Mouse (Mus musculus) liver, postnatal 0 days (tissue): ENCODE measurements around the gene Rad51b. TPM values are rescaled to one million over a fixed set of nuclear protein-coding genes. Genes with fewer than 3 reads are reported as not detected.

Experiments used
- ATAC-seq: fragments of 200-750 bp; cut with Nextera tagmentation; 2 replicates; pipeline ENCODE4 v1.8.0; 2017; ENCODE audit warnings: mild to moderate bottlenecking, moderate library complexity
- DNase-seq: peaks from one replicate; pipeline ENCODE4 v3.0.0-alpha.2; 2016
- H3K27ac ChIP-seq: fragments of 300-500 bp; sonication (generic); 2 replicates; pipeline ENCODE4 v1.5.1; 2014; ENCODE audit warnings: antibody characterized with exemption, moderate library complexity, mild to moderate bottlenecking, low read depth
- H3K27me3 ChIP-seq: fragments of 300-500 bp; sonication (generic); 2 replicates; pipeline ENCODE4 v1.6.1; 2014; ENCODE audit warnings: low read length, control low read depth, mixed read lengths; ENCODE audit not compliant: insufficient read depth
- H3K36me3 ChIP-seq: fragments of 300-500 bp; sonication (generic); replicated peaks from 2 replicates; pipeline ENCODE4 v1.6.1; 2014; ENCODE audit warnings: mild to moderate bottlenecking, control low read depth, low read length, moderate library complexity, mixed read lengths; ENCODE audit not compliant: insufficient read depth
- H3K4me1 ChIP-seq: fragments of 300-500 bp; sonication (generic); 2 replicates; pipeline ENCODE4 v1.6.1; 2014; ENCODE audit warnings: antibody characterized with exemption, mild to moderate bottlenecking, control low read depth; ENCODE audit not compliant: insufficient read depth
- H3K4me2 ChIP-seq: fragments of 300-500 bp; sonication (generic); 2 replicates; pipeline ENCODE4 v1.6.1; 2014; ENCODE audit warnings: low read depth, mild to moderate bottlenecking, low read length, moderate library complexity, mixed read lengths
- H3K4me3 ChIP-seq: fragments of 300-500 bp; sonication (generic); 2 replicates; pipeline ENCODE4 v1.5.1; 2014; ENCODE audit warnings: low read depth, low read length
- H3K9ac ChIP-seq: fragments of 300-500 bp; sonication (generic); replicated peaks from 2 replicates; pipeline ENCODE4 v1.6.1; 2014; ENCODE audit warnings: mild to moderate bottlenecking, moderate library complexity
- H3K9me3 ChIP-seq: fragments of 300-500 bp; sonication (generic); 2 replicates; pipeline ENCODE4 v1.6.1; 2016; ENCODE audit warnings: mild to moderate bottlenecking, control low read depth, low read length, mixed read lengths
- CTCF ChIP-seq: sonication (generic); IDR thresholded peaks from 2 replicates; pipeline ENCODE4 v1.5.1; 2016; ENCODE audit warnings: antibody characterized with exemption, low read depth
- EP300 ChIP-seq: IDR thresholded peaks from 2 replicates; pipeline ENCODE4 v1.6.1; 2016; ENCODE audit warnings: antibody characterized with exemption, low read depth, mild to moderate bottlenecking
- WGBS: fragments of 180-500 bp; shearing (Covaris S2); extraction: QIAGEN DNeasy Blood & Tissue Kit; methylation state at CpG from one replicate; pipeline ENCODE4 v1.1.7; 2014; ENCODE audit not compliant: insufficient replicate concordance; 5-methylcytosine and 5-hydroxymethylcytosine counted together
- polyA plus RNA-seq: library from polyadenylated mRNA; unstranded; fragments of >200 nt; fragmentation: Nextera tagmentation; extraction: Ambion mirVana; gene quantifications from 2 replicates; pipeline ENCODE4 v1.2.1, GENCODE M21; 2015

Rad51b gene
- polyA plus RNA-seq, 1 experiment from 2014 or later, result 2.5 TPM

- H3K4me1 ChIP-seq, result peaks cover 17% of the 10 kb centered on the region
- no peak overlapping the region for H3K4me3 ChIP-seq
- H3K27ac ChIP-seq, result no peak overlapping the region
- no peaks in the 10 kb centered on the region for H3K36me3 ChIP-seq
- no peak overlapping the region for H3K9ac ChIP-seq
- TF ChIP-seq CTCF (no peak), EP300 (no peak)
- no peak overlapping the region for H3K4me2 ChIP-seq
- DNase-seq (no peak), ATAC-seq (no peak)
- WGBS, result 74% methylated on average over 5 of the region's 5 CpGs
- no peaks in the 10 kb centered on the region for H3K9me3 ChIP-seq
- no peaks in the 10 kb centered on the region for H3K27me3 ChIP-seq
Observed at GRCm38 (mm10) chr12:79647976-79648375, 350.9 kb downstream of the Rad51b start.

- 70% methylated on average over 7 of the region's 7 CpGs for WGBS
Observed at GRCm38 (mm10) chr12:79648812-79649700, 352.0 kb downstream of the Rad51b start.

GRCm38 (mm10) chr12:79649796-79650195, 352.7 kb downstream of the Rad51b start:
- no peak overlapping the region for H3K27ac ChIP-seq
- DNase-seq (no peak), ATAC-seq (no peak)
- H3K9me3 ChIP-seq, result no peaks in the 10 kb centered on the region
- TF ChIP-seq EP300, result no peak
- TF ChIP-seq CTCF, result no peak
- peaks cover 16% of the 10 kb centered on the region for H3K4me1 ChIP-seq
- H3K4me2 ChIP-seq, result no peak overlapping the region
- no peak overlapping the region for H3K9ac ChIP-seq
- no peaks in the 10 kb centered on the region for H3K36me3 ChIP-seq
- H3K4me3 ChIP-seq, result no peak overlapping the region
- no peaks in the 10 kb centered on the region for H3K27me3 ChIP-seq

More at GRCm38 (mm10) chr12:79648812-79649700, 352.0 kb downstream of the Rad51b start:
- no peak for TF ChIP-seq CTCF
- no peak for TF ChIP-seq EP300
- Histone ChIP-seq H3K36me3 (no peaks in the 10 kb centered on the region), H3K27me3 (no peaks in the 10 kb centered on the region), H3K4me3 (no peak overlapping the region), H3K9me3 (no peaks in the 10 kb centered on the region), H3K4me2 (no peak overlapping the region), H3K4me1 (peaks cover 16% of the 10 kb centered on the region), H3K27ac (no peak overlapping the region), H3K9ac (no peak overlapping the region)
- no peak for DNase-seq
- no peak for ATAC-seq

- Histone ChIP-seq H3K4me3 (no peak overlapping the region), H3K4me1 (no peaks in the 10 kb centered on the region), H3K27me3 (no peaks in the 10 kb centered on the region), H3K4me2 (no peak overlapping the region), H3K9ac (no peak overlapping the region), H3K27ac (no peak overlapping the region), H3K36me3 (no peaks in the 10 kb centered on the region), H3K9me3 (no peaks in the 10 kb centered on the region)
- WGBS, result 80% methylated on average over 5 of the region's 5 CpGs
- TF ChIP-seq CTCF, result peak; percentile 32; the same call in 1 of the 2 replicates
- no peak for TF ChIP-seq EP300
- DNase-seq (no peak), ATAC-seq (no peak)
Observed at GRCm38 (mm10) chr12:79655138-79655537, 358.1 kb downstream of the Rad51b start.

- DNase-seq, result no peak
- no peaks in the 10 kb centered on the region for H3K27me3 ChIP-seq
- H3K36me3 ChIP-seq, result no peaks in the 10 kb centered on the region
- TF ChIP-seq EP300 (no peak), CTCF (no peak)
- H3K9me3 ChIP-seq, result no peaks in the 10 kb centered on the region
- H3K4me1 ChIP-seq, result peaks cover 4% of the 10 kb centered on the region; the same call in 1 of the 2 replicates
- no peak overlapping the region for H3K27ac ChIP-seq
- no peak for ATAC-seq
- no peak overlapping the region for H3K9ac ChIP-seq
- no peak overlapping the region for H3K4me2 ChIP-seq
- WGBS, result 73% methylated on average over 3 of the region's 3 CpGs
- H3K4me3 ChIP-seq, result no peak overlapping the region
Observed at GRCm38 (mm10) chr12:79658861-79659260, 361.8 kb downstream of the Rad51b start.

- Histone ChIP-seq H3K9me3 (no peaks in the 10 kb centered on the region), H3K27ac (no peak overlapping the region), H3K9ac (no peak overlapping the region), H3K4me3 (no peak overlapping the region), H3K4me2 (no peak overlapping the region), H3K27me3 (no peaks in the 10 kb centered on the region), H3K4me1 (peaks cover 4% of the 10 kb centered on the region; the same call in 1 of the 2 replicates), H3K36me3 (no peaks in the 10 kb centered on the region)
- DNase-seq (no peak), ATAC-seq (no peak)
- WGBS, result 62% methylated on average over 2 of the region's 2 CpGs
- TF ChIP-seq EP300 (no peak), CTCF (no peak)
Observed at GRCm38 (mm10) chr12:79661270-79661669, 364.2 kb downstream of the Rad51b start.
